Mouse (Mus musculus): ENCODE measurements at regions not wholly inside any gene's neighbourhood (a gene's known extent, or its start where the extent isn't known, plus 50 kb on each side); places are given as distances from the start of the nearest gene placed in this dataset.

GRCm38 (mm10) chr10:17106831-17107230 lies 616.2 kb upstream of the Cited2 start:
- TF ChIP-seq CTCF (IDR thresholded peaks at IDR 0.05; ENCODE audit: extremely low read depth, insufficient read depth, insufficient read length, insufficient replicate concordance) (no peak), POLR2A (IDR thresholded peaks at IDR 0.05; ENCODE audit: low read depth, low read length) (no peak)

Data from spleen, adult 2 months (tissue).